Mouse (Mus musculus) ES-E14 (cell line): ENCODE measurements around the gene Gm17545. TPM values are rescaled to one million over a fixed set of nuclear protein-coding genes. Genes with fewer than 3 reads are reported as not detected.

ENCODE experiments used
- DNase-seq: peaks from one replicate; pipeline ENCODE4 v3.0.0-alpha.2; 2013; ENCODE audit warnings: low read depth, low spot score
- H3K27ac ChIP-seq: 2 replicates; pipeline ENCODE4 v1.5.1; 2012; ENCODE audit warnings: low read depth, mild to moderate bottlenecking, low read length, moderate library complexity, mixed read lengths; ENCODE audit not compliant: poor library complexity, insufficient read depth, severe bottlenecking
- H3K36me3 ChIP-seq: 2 replicates; pipeline ENCODE4 v1.6.1; 2012; ENCODE audit warnings: mild to moderate bottlenecking, low read length, moderate library complexity, mixed read lengths; ENCODE audit not compliant: control insufficient read depth, poor library complexity, insufficient read depth, severe bottlenecking
- H3K4me1 ChIP-seq, 2 experiments: fragments of 150-350 bp in 1 of 2; sonication (generic) in 1 of 2; 2 replicates each; pipeline ENCODE4 v1.6.1; 2012; ENCODE audit warnings: low read length in 2 of 2, mild to moderate bottlenecking in 1 of 2, mixed read lengths in 1 of 2; ENCODE audit not compliant: control insufficient read depth in 2 of 2, insufficient read depth in 2 of 2, poor library complexity in 1 of 2
- H3K4me3 ChIP-seq, 2 experiments: fragments of 150-350 bp in 1 of 2; sonication (generic) in 1 of 2; 2 replicates each; pipeline ENCODE4 v1.5.1; 2012; ENCODE audit warnings: low read length in 2 of 2, low read depth in 1 of 2, mild to moderate bottlenecking in 1 of 2, mixed read lengths in 1 of 2; ENCODE audit not compliant: insufficient read depth in 1 of 2, poor library complexity in 1 of 2, severe bottlenecking in 1 of 2
- H3K9ac ChIP-seq: 2 replicates; pipeline ENCODE4 v1.6.1; 2012; ENCODE audit warnings: low read depth, mild to moderate bottlenecking, low read length, mixed read lengths; ENCODE audit not compliant: poor library complexity, insufficient read depth, severe bottlenecking
- H3K9me3 ChIP-seq: fragments of 150-350 bp; sonication (generic); 2 replicates; pipeline ENCODE4 v1.6.1; 2012; ENCODE audit warnings: low read depth, mild to moderate bottlenecking, low read length; ENCODE audit not compliant: control insufficient read depth, insufficient read depth
- CHD2 ChIP-seq: IDR thresholded peaks from 2 replicates; pipeline ENCODE4 v1.6.1; 2014; ENCODE audit warnings: mild to moderate bottlenecking, low read depth, low read length, inconsistent platforms
- HCFC1 ChIP-seq: IDR thresholded peaks from 2 replicates; pipeline ENCODE4 v1.6.1; 2012; ENCODE audit warnings: low read length, inconsistent platforms, borderline replicate concordance; ENCODE audit not compliant: insufficient read depth
- MAFK ChIP-seq: IDR thresholded peaks from 2 replicates; pipeline ENCODE4 v1.6.1; 2014; ENCODE audit warnings: mild to moderate bottlenecking, low read depth, low read length, inconsistent platforms; ENCODE audit not compliant: insufficient read depth
- ZC3H11A ChIP-seq: IDR thresholded peaks from 2 replicates; pipeline ENCODE4 v1.6.1; 2012; ENCODE audit warnings: low read depth, mild to moderate bottlenecking, inconsistent platforms, low read length, borderline replicate concordance
- ZNF384 ChIP-seq: IDR thresholded peaks from 2 replicates; pipeline ENCODE4 v1.6.1; 2012; ENCODE audit warnings: low read depth, low read length, inconsistent platforms
- in situ Hi-C, 2 experiments: fragments of 600-800 bp; cut with MboI; formaldehyde crosslinking; loops; one replicate each; pipeline ENCODE4 v1.15.1; 2025; ENCODE audit warnings: low sequenced_read_pairs in 2 of 2, inconsistent platforms in 1 of 2; ENCODE audit not compliant: unreplicated experiment in 2 of 2
- total RNA-seq: library from RNA; depleted of rRNA; stranded (reverse); fragments of 300-350 nt; gene quantifications from 2 replicates; pipeline ENCODE4 v1.2.3, GENCODE M21; 2012

Gene Gm17545
- total RNA-seq, 1 experiment: not detected

GRCm38 (mm10) chr9:22455041-22455440, 951 bp downstream of the Gm17545 start:
- Histone ChIP-seq H3K4me3 (no peak overlapping the region), H3K36me3 (peaks cover 17% of the 10 kb centered on the region; the same call in 1 of the 2 replicates), H3K27ac (no peak overlapping the region), H3K9me3 (no peaks in the 10 kb centered on the region), H3K9ac (no peak overlapping the region), H3K4me1 (no peaks in the 10 kb centered on the region)
- TF ChIP-seq CHD2: no peak
- TF ChIP-seq ZC3H11A: no peak
- TF ChIP-seq HCFC1: no peak
- TF ChIP-seq ZNF384: no peak
- in situ Hi-C loops: no loop called here
- no peak for DNase-seq

GRCm38 (mm10) chr9:22457142-22457835, 3.2 kb downstream of the Gm17545 start:
- in situ Hi-C loops: no loop called here

GRCm38 (mm10) chr9:22461946-22462345, 7.9 kb downstream of the Gm17545 start:
- H3K4me3 ChIP-seq: no peak overlapping the region
- peaks cover 4% of the 10 kb centered on the region; the same call in 1 of the 2 replicates for H3K36me3 ChIP-seq
- in situ Hi-C loops: no loop called here

More at GRCm38 (mm10) chr9:22457142-22457835, 3.2 kb downstream of the Gm17545 start:
- Histone ChIP-seq H3K4me3 (no peak overlapping the region), H3K9ac (no peak overlapping the region), H3K9me3 (no peaks in the 10 kb centered on the region), H3K36me3 (peaks cover 8% of the 10 kb centered on the region; the same call in 1 of the 2 replicates), H3K4me1 (no peaks in the 10 kb centered on the region), H3K27ac (no peak overlapping the region)
- TF ChIP-seq MAFK (no peak), CHD2 (no peak), ZC3H11A (no peak), ZNF384 (no peak), HCFC1 (no peak)
- no peak for DNase-seq

GRCm38 (mm10) chr9:22466212-22466611, 12.1 kb downstream of the Gm17545 start:
- no peak for DNase-seq
- no peaks in the 10 kb centered on the region for H3K9me3 ChIP-seq
- H3K27ac ChIP-seq: no peak overlapping the region
- no peak for TF ChIP-seq ZC3H11A
- TF ChIP-seq MAFK: no peak
- no peak for TF ChIP-seq ZNF384
- H3K4me3 ChIP-seq: no peak overlapping the region
- no peak overlapping the region for H3K9ac ChIP-seq
- in situ Hi-C loops: no loop called here
- peaks cover 4 to 6% of the 10 kb centered on the region in 2 experiments; a peak in 1 of 4 replicates for H3K4me1 ChIP-seq
- no peaks in the 10 kb centered on the region; the same call in 1 of the 2 replicates for H3K36me3 ChIP-seq

More at GRCm38 (mm10) chr9:22461946-22462345, 7.9 kb downstream of the Gm17545 start:
- Histone ChIP-seq H3K9me3 (no peaks in the 10 kb centered on the region), H3K9ac (no peak overlapping the region), H3K4me1 (0 out of 4 replicates have a peak, but pooled peaks cover 0 to 2% of the 10 kb centered on the region in 2 experiments), H3K27ac (no peak overlapping the region)
- DNase-seq: no peak
- TF ChIP-seq MAFK (no peak), ZNF384 (no peak), CHD2 (no peak), ZC3H11A (no peak), HCFC1 (no peak)
